Mouse (Mus musculus) neutrophil, adult 83 days (primary cell): ENCODE measurements around the gene Fbxo10. TPM values are rescaled to one million over a fixed set of nuclear protein-coding genes. Genes with fewer than 3 reads are reported as not detected.

Experiments
- total RNA-seq, 2 experiments: library from RNA; stranded (reverse); gene quantifications; one replicate each; pipeline ENCODE4 v1.2.4; 2023

Gene Fbxo10
- total RNA-seq: 10 to 100 TPM; 12.7 to 18.5 TPM

DNA sequence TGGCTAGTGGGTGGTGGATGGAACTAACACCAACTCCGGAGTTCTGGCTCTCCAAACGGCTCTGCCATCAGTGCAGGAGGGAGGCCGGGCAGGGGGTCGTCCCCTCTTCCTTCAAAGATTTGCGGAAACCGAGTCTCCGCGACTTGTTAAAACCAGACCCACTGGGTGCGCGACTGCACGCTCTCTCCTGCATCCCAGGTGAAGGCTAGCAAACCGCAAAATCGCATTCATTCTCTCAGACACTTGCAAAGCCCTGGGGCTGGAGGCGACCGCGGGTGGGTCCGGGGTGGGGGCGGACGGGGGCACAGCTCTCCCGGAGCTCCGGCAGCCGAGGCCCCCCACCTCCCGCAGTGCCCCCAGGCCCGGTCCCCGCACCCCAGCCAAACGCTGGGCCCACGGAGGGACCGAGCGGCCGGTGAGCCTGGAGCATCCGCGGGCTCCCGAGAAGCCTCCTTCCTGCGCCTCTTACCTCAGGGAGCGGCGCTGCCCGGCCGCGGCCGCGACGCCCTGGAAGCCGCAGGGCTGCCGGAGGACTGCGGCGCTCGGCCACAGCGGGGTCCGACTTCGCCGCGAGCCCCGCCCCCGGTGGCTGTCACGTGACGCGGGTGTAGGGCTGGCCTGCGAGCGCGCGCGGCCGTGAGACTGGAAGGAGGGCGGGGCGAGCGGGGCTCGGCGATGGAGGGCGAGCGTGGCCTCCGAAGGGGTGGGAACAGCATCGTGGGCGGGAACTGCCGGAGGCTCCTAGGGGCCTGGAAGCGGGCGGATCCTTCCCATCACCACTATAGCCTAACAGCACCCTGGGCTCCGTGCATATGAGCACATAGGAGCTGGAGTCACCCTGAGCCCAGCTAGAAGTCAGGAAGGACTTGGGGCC lies at the start of gene Fbxo10:
Gene Fbxo10 (minus strand): TSS at position 584 of the 874 bp plus-strand sequence.

DNA sequence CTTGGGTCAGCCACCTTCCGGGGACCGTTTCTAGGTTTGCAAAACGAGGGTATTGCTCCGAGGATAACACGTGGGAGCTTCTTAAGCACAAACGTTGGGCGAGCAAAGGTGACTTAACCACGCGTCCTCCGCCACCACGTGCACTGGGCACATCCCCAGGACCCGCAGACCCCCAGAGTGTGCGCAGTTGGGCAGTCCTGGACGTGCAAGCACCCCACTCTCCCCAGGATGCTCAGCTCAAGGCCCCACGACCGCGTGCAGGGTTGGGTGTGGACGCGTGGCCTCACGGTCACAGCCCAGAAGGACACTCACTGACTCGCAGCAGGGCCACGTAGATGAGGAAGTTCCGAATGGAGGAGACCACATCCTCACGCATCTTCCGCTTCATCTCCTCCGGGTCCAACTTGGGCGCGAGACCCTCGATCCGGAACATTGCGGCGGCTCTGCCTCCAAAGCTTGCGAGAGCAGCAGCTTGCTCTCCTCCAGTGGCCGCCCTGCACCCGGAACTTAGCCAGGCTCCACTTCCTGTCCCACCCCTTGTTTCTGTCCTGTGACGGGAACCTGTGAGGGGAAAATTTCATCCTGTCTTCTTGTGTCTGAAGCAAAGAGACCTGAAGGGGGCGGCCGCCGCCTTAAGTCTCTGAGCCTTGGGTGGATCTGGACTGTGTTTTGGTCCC lies 23.3 kb upstream of the Fbxo10 start, which contains the start of gene Tomm5:
Gene Tomm5 (minus strand): TSS at position 514 of the 677 bp plus-strand sequence.

DNA sequence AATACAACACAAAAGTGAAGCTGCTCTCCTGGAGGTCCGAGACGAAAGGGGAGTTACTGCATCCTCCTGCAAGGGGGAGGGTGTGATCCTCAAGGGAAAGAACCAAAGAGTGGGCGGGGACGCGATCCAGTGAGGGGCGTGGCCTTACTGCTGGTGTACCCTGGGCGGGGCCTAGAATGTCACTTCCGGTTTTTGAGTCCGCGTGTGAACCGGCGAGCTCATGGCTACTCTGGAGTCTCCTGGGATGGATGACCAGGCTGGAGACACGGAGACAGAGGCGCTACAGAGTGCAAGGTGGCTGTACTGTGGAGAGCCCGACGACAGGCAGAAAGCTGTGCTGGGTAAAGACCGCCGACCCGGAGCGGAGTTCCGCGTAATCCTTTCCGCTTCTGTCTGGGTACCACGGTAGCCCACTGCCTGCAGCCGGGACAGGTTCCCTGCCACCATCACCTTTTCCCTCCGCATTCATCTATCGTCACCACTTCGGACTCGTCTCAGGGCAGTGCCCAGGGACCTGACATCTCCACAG lies 65.9 kb downstream of the Fbxo10 start, which contains the start of gene Polr1e:
Gene Polr1e (plus strand): TSS at position 132 of the 529 bp plus-strand sequence.

DNA sequence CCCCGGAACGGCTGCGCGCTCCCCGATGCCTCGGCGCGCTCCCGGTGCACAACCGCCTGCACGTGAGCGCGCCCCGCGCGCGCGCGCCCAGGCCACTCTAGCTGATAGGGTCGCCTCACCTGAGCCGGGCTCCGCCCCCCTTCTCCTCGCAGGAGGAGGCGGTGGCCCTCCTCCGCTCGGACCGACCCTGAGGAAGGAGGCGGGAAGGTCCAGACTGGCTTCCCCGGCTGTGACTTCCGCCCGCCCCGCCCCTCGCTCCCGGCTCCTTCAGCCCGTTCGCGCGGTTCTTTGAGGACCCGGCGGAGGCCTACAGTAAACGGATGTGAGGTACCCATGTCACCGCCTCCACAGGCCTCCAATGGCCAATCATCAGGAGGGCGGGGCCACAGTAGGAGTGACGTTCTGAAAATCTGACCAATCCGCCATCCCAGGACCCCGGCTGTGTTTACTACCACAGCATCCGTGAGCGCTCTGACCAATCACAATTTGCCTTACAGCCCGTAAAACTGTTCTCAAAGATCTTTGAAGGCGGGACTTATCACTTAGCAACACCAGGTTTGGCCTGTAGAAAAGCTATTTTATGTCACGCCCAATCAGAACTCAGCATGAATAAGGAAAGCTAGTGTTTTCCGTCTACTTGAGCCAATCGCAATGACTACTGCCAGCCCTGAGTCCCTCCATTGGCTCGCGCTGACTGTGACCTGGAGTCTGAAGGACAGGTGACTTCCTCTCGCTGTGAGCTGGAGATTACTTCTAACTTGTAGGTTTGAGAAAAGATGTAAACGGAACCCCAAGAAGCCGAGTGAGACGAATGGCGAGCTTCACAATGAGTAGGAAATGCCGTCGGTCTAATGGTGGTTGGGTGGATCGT lies 72.1 kb downstream of the Fbxo10 start, which contains the start of gene Zbtb5:
Gene Zbtb5 (minus strand): TSS at position 308 of the 871 bp plus-strand sequence.

Other genes starting within 250 kb of the Fbxo10 start
- gene Grhpr, start 103.2 kb downstream of the Fbxo10 start, total RNA-seq: 1 to 10 TPM; 4.1 to 6.1 TPM
- 1 to 10 TPM; 6.6 to 7.1 TPM for gene Zbtb5, start 72.2 kb downstream of the Fbxo10 start, total RNA-seq
- gene Polr1e, start 66.0 kb downstream of the Fbxo10 start, total RNA-seq: 10 to 100 TPM in 1 of 2 experiments, 1 to 10 TPM in 1; 7.5 to 10.3 TPM
- gene Tomm5, start 23.5 kb upstream of the Fbxo10 start, total RNA-seq: 10 to 100 TPM; 27.9 to 32.6 TPM
- gene Frmpd1, start 100.3 kb upstream of the Fbxo10 start, total RNA-seq: under 1 TPM; 0.07 to 0.09 TPM
- 1 to 10 TPM; 3.6 to 5.7 TPM for gene Trmt10b, start 212.5 kb upstream of the Fbxo10 start, total RNA-seq